Mouse (Mus musculus) monocyte, adult 2 months (primary cell): ENCODE measurements around the gene Lamtor4.
"Not testable (repeated sequence)": the region's sequence is repeated elsewhere in the genome, so short reads cannot be mapped to it uniquely, and the experiment has no call there.

Source experiments
- DNase-seq, 2 experiments: peaks; one replicate each; pipeline ENCODE4 v3.0.0; 2022; ENCODE audit warnings: low spot score in 2 of 2, low read depth in 1 of 2

The Lamtor4 gene

DNA sequence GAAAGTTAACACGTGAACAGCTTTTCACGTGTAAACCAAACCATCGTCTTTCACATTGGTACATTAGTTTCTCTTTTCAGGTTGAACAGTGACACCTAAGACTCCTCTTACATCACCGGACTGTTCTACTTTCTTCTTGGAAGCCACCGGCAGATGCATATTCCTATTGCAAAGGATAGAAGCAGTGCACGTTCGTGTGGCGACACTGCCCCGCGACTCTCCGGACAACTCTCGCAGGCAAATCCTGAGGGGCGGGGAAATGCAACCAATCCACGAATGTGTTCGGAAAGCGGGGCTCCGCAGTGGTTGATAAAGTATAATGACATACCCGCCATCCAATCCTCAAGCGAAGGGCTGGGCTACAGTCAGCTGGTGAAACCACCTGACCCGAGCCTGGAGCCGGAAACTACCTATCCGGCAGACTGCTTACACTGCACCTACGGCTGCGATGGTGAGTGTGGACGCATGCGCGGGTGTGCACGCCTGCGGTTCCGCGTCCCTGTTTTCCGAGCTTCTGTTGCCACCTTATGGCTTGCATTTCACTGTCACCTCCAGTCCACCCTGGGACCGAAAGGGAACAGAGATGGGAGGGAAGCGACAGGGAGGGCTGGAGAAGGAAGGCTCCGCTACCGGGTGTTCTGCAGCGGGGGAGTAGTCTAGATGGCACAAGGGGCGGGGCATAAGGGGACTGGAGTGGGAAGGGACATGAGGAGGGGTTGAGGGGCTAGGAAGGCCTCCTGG is at the start of gene Lamtor4:
Lamtor4 (plus strand) TSS at position 130 of the 741 bp plus-strand sequence.
- DNase-seq, result peak; percentile 77 to 82

DNA sequence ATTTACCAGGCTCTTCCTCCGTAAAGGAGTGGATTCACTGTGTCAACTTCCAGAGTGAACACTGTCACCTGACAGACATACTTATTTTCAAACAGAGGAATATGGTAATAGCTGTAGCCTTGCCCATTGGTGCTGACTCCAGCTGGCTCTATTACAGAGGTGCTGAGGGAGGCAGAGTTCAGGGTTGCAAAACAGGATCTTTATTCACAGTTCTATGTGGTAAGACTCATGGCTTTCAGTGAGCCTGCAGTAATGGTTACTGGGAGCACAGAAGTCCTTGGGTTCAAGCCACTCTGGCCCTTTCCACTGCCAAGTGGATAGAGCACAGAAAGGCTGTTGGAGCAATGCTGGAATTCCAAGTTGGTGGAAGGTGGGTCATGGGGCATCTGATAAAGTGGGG is 48.0 kb upstream of the Lamtor4 start:
- no peak for DNase-seq

DNA sequence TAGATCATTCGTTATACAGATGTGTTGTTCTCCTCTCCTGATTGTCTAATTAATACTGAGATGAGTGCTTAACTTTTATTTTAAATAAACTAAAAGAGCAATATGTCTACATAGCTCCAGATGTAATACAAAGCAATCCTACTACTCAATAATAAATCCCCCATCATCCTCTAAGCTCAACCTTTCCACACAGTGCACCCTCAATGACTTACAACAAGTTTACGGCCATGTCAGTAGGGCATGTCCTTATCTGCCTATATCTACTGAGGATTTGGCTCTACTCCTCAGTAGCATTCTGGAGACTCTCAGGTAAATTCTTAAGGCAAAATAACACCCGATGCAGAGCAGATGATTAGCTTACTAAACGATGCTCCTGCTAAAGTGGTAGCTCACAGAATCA is 47.4 kb upstream of the Lamtor4 start:
- DNase-seq, result no peak

DNA sequence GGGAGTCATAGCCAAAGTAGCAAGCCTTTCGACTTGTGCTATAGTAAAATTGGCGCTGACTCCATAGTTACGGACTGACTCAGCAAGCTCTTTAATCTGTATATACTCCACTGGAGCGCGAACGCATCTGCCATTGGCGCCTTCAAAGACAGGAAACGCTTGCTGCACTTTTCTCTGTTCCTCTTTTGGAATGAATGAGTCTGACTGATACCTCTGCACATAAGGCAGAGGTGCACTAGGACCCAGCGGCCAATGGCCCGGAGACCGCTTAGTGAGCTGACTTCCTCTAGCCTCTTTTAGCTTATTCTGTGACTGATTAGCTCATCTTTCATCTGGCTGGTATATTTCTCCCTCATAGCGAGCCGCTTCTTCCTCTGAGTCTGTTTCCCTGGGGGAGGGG is 38.6 kb upstream of the Lamtor4 start:
- not testable (repeated sequence) for DNase-seq

GRCm38 (mm10) chr5:138219864-138220263 is 35.4 kb upstream of the Lamtor4 start:
- DNase-seq, result no peak

DNA sequence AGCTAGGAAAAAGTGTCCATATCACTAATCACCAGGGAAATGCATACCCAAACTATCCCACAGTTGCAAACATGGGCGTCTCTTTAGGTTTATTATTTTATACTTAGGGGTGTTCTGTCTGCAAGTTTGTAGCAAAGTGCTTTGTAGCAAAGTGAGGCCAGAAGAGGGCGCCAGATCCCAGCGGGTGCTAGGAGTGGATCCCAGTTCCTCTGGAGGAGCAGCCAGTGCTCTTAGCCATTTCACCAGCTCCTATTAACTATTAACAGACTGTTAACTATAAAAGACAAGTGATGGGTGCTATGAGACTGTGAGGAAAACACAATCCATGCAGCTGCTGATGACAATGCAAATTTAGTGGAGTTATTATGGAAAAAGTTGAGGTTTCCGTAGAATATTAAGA is 33.2 kb upstream of the Lamtor4 start:
- DNase-seq, result peak; percentile 61 to 85

DNA sequence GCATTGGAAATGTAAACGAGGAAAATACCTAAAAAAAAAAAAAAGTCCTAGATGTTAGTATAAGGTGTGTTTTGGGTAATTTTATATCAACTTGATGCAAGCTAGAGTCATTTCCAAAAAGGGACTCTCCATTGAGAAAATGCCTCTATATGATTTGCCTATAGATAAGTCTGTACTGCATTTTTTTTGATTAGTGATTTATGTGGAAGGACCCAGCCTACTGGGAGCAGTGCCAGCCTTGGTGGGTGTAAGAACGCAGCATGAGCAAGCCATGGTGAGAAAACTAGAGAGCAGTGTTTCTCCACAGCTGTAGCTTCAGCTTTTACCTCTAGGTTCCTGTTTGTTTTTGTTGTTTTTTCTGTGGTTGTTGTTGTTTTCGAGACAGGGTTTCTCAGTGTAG is 32.0 kb upstream of the Lamtor4 start:
- DNase-seq, result no peak

GRCm38 (mm10) chr5:138225700-138226099 is 29.6 kb upstream of the Lamtor4 start, which contains the start of gene Nxpe5:
TSS of gene Nxpe5 (plus strand) at chr5:138225898.
- no peak for DNase-seq

- no peak for DNase-seq
These were observed 28.8 kb upstream of the Lamtor4 start for GRCm38 (mm10) chr5:138226491-138226890.

GRCm38 (mm10) chr5:138227367-138227766 is 27.9 kb upstream of the Lamtor4 start:
- no peak for DNase-seq

DNA sequence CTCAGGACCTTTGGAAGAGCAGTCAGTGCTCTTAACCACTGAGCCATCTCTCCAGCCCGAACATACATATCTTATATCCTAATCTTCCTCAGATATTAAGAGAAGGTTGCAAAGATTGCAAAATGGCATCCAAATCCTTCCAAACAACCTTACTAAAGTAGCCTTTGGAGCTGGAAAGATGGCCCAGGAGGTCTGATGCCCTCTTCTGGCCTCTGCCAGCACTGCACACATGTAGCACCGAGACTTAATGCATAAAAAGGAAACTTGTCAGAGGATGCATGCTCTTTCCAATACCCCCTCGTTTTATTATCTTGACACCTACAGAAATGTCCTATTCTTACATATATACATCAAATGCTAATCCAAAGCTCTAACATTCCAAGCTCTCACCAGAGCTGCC is 27.3 kb upstream of the Lamtor4 start:
- no peak for DNase-seq

GRCm38 (mm10) chr5:138229511-138229910 is 25.8 kb upstream of the Lamtor4 start:
- no peak for DNase-seq

- no peak for DNase-seq
These were observed 21.5 kb upstream of the Lamtor4 start for GRCm38 (mm10) chr5:138233778-138234177.

DNA sequence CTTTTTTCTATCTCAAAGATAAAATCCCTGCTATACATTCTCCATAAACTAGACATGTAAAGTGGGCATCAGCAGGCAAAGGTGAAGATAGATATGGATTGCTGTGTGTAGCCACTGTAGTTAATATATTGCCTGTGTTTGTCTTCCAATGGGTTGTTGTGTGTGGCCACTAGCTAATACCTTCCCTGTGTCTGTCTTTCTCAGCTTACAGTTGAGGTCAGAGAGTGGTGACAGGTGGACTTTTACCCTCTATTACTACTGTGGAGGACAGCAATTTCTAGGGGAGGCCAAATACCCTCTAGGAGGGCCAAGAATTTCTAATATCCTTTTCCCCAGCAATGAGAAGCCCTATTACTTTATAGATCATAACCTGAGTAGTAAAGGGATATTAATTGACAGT is 21.1 kb upstream of the Lamtor4 start:
- DNase-seq, result no peak

DNA sequence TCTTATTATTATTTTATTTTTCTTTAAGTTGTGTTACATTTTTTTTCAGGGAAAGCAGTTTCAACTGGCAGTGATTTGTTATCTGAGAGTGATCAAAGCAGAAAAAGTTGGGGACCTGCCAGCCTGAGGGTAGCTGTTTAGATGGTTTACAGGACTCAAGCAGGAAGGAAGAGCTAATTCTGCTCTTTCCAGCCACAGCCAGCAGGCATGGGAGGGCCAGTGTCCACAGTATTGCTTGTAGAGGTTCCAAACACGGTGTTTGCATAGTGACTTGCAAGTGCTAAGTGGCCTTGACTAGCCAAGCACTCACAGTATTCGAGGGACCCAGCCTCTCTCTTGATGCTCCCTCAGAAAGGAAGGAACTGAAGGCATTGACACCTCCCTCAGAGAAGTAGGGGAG is 13.8 kb upstream of the Lamtor4 start:
- no peak for DNase-seq

- DNase-seq, result no peak
These were observed 4.1 kb upstream of the Lamtor4 start for GRCm38 (mm10) chr5:138251144-138251543.

DNA sequence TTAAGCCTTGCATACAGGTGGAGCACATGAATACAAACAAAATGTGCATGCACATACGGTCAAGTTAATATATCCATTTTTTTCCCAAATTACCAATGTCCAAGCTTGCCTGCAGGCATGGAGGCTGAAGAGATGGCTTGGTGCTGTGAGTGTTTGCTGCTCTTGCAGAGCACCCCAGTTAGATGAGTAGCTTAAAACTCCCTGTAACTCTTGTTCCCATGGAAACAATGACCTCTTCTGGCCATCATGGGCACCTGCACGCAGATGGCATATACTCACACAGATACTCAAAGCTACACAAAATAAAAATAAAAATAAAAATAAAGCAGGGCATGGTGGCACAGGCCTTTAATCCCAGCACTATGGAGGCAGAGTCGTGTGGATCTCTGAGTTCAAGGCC is 2.2 kb upstream of the Lamtor4 start:
- no peak for DNase-seq

GRCm38 (mm10) chr5:138256094-138256467 is 799 bp downstream of the Lamtor4 start:
- DNase-seq, result no peak

- peak; percentile 44 to 65 for DNase-seq
These were observed 1.8 kb downstream of the Lamtor4 start for GRCm38 (mm10) chr5:138256966-138257584.

GRCm38 (mm10) chr5:138257585-138257978 is 2.3 kb downstream of the Lamtor4 start:
- DNase-seq, result no peak

- no peak for DNase-seq
These were observed 2.8 kb downstream of the Lamtor4 start for GRCm38 (mm10) chr5:138258078-138258477.

DNA sequence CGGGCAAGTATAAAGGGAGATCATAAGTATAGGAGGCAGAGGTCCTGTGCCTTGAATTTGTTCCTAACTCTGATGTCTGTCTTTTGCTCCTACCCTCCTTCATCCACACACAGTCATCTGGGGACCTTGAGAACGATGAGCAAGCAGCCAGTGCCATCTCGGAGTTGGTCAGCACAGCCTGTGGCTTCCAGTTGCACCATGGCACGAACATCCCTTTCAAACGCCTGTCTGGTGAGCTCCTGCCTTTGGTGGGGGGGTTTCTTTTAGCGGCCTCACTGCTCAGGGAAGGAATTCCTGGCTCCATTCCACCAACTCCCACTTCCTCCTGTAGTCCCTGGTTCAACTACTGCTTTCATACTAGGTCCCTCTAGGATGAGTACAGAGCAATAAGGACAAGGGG is 3.3 kb downstream of the Lamtor4 start:
- no peak for DNase-seq

DNA sequence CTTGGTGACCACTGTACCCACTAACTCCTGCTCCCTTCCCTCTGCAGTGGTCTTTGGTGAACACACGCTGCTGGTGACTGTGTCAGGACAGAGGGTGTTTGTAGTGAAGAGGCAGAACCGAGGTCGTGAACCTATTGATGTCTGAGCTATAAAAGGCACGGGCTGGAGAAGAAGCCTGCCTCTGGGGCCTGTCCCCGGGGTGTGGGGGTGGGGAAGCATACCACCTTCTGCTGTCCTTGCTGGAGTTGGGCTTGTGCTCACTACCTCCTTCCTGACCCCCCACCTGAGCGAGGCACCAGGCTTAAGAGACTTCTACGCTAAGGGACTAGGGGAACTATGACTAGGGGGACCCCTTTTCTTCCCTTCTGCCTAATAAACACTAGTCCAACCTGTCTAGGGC is 3.7 kb downstream of the Lamtor4 start:
- no peak for DNase-seq
